Mouse (Mus musculus) myocyte (in vitro differentiated cells): Measurements from ENCODE around the gene Aldh1l1. TPM values are rescaled to one million over a fixed set of nuclear protein-coding genes. Genes with fewer than 3 reads are reported as not detected.

ENCODE experiments used
- H3K27me3 ChIP-seq: one replicate; pipeline ENCODE4 v1.6.1; 2011; ENCODE audit not compliant: control insufficient read depth, insufficient read depth, insufficient read length
- H3K36me3 ChIP-seq: one replicate; pipeline ENCODE4 v1.6.1; 2011; ENCODE audit not compliant: control insufficient read depth, insufficient read depth
- H3K4me2 ChIP-seq: one replicate; pipeline ENCODE4 v1.6.1; 2011; ENCODE audit warnings: low read depth, control low read depth
- H3K4me3 ChIP-seq: one replicate; pipeline ENCODE4 v1.5.1; 2011; ENCODE audit warnings: mild to moderate bottlenecking, control low read depth, moderate library complexity
- H3K79me2 ChIP-seq: one replicate; pipeline ENCODE4 v1.6.1; 2011; ENCODE audit not compliant: control insufficient read depth, insufficient read depth
- H3ac ChIP-seq: one replicate; pipeline ENCODE4 v1.6.1; 2011; ENCODE audit not compliant: control insufficient read depth, insufficient read length
- CEBPB ChIP-seq: IDR thresholded peaks from 2 replicates; pipeline ENCODE4 v1.6.1; 2011; ENCODE audit warnings: mild to moderate bottlenecking, moderate library complexity; ENCODE audit not compliant: poor library complexity, insufficient read depth, severe bottlenecking
- E2F4 ChIP-seq: IDR thresholded peaks from one replicate; pipeline ENCODE4 v1.6.1; 2011; ENCODE audit warnings: mild to moderate bottlenecking, control low read depth, moderate library complexity; ENCODE audit not compliant: insufficient read depth
- MAX ChIP-seq: IDR thresholded peaks from one replicate; pipeline ENCODE4 v1.6.1; 2011; ENCODE audit warnings: low read depth, mild to moderate bottlenecking, control low read depth
- MYOD1 ChIP-seq, 3 experiments: IDR thresholded peaks; one replicate each; pipeline ENCODE4 v1.6.1; 2011; ENCODE audit warnings: control low read depth in 2 of 3, low read depth in 2 of 3, mild to moderate bottlenecking in 2 of 3, moderate library complexity in 1 of 3; ENCODE audit not compliant: insufficient read length in 2 of 3, control insufficient read depth in 1 of 3
- MYOG ChIP-seq, 3 experiments: IDR thresholded peaks; one replicate each; pipeline ENCODE4 v1.6.1; 2011; ENCODE audit warnings: control low read depth in 2 of 3, low read depth in 2 of 3, mild to moderate bottlenecking in 2 of 3; ENCODE audit not compliant: insufficient read length in 2 of 3, control insufficient read depth in 1 of 3, insufficient read depth in 1 of 3
- POLR2A ChIP-seq: IDR thresholded peaks from one replicate; pipeline ENCODE4 v1.6.1; 2011; ENCODE audit warnings: low read depth, mild to moderate bottlenecking, control low read depth, moderate library complexity; ENCODE audit not compliant: insufficient read length
- POLR2AphosphoS2 ChIP-seq: IDR thresholded peaks from one replicate; pipeline ENCODE4 v1.6.1; 2011; ENCODE audit warnings: low read depth, control low read depth; ENCODE audit not compliant: insufficient read length
- REST ChIP-seq: IDR thresholded peaks from one replicate; pipeline ENCODE4 v1.6.1; 2011; ENCODE audit warnings: mild to moderate bottlenecking, control low read depth, moderate library complexity; ENCODE audit not compliant: insufficient read depth, insufficient read length
- SRF ChIP-seq: IDR thresholded peaks from one replicate; pipeline ENCODE4 v1.6.1; 2011; ENCODE audit warnings: low read depth; ENCODE audit not compliant: control insufficient read depth, insufficient read length
- TCF12 ChIP-seq: IDR thresholded peaks from one replicate; pipeline ENCODE4 v1.6.1; 2011; ENCODE audit warnings: mild to moderate bottlenecking, control low read depth; ENCODE audit not compliant: poor library complexity, insufficient read depth, severe bottlenecking
- TCF3 ChIP-seq: IDR thresholded peaks from one replicate; pipeline ENCODE4 v1.6.1; 2011; ENCODE audit warnings: low read depth, control low read depth; ENCODE audit not compliant: insufficient read length
- USF1 ChIP-seq: IDR thresholded peaks from one replicate; pipeline ENCODE4 v1.6.1; 2011; ENCODE audit warnings: low read depth, mild to moderate bottlenecking, control low read depth, moderate library complexity
- polyA plus RNA-seq: library from polyadenylated mRNA; unstranded; fragments of >200 nt; fragmentation: generic; extraction: Trizol; gene quantifications from one replicate; pipeline ENCODE4 v1.2.1, GENCODE M21; 2012; ENCODE audit warnings: missing spikeins

Gene Aldh1l1
- polyA plus RNA-seq = 1.1 TPM

DNA sequence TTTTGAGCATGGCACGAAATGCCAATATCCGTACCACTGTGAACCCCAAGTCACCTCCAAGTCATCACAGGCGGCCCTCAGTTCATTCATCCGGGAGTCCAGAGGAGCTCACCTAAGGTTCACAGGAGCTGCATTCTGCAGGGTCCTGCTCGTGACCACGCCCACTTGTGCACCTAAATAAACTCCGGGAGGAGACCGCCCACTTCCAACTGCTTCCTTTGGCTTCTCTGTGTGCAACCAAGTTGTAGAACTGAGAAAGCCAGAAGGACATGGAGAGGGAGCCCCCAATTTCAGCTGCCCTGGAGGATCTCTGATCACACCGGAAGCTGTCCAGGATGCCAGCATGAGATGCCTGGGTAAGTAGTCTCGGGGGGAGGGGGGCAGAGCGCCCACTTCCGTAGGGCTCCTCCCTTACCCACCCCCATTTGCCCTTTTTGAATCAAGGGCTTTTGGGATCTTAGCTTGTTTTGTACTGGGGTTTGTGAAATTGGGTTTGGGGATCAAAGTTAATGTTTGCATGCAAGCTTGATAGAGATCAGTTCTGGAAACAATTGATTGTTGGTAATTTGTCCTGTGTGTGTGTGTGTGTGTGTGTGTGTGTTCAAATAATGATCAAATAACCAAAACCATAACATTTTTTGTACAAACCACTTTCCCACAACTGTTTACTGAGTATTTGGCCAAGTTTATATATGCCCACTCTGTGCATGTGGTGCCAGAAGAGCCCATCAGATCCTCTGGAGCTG, at the start of gene Aldh1l1:
Gene Aldh1l1, plus strand, starts transcription at position 252 of the 746 bp plus-strand sequence.
- H3ac ChIP-seq = no peak within 1 kb of the TSS
- no peak for TF ChIP-seq E2F4
- TF ChIP-seq SRF = no peak
- TF ChIP-seq TCF3 = no peak
- TF ChIP-seq REST = no peak
- no peak for TF ChIP-seq USF1
- TF ChIP-seq TCF12 = no peak
- TF ChIP-seq POLR2AphosphoS2 = no peak
- no peak for TF ChIP-seq CEBPB
- no peak for TF ChIP-seq MYOD1 (IDR thresholded peaks at IDR 0.05; ENCODE audit: control insufficient read depth in 1 of 3, insufficient read length in 2 of 3, low read depth in 2 of 3)
- H3K27me3 ChIP-seq = peaks cover 11% of the 10 kb centered on the region
- no peaks in the 10 kb centered on the region for H3K79me2 ChIP-seq
- H3K4me3 ChIP-seq = no peak within 1 kb of the TSS
- no peaks in the 10 kb centered on the region for H3K36me3 ChIP-seq
- no peak within 1 kb of the TSS for H3K4me2 ChIP-seq

- no peak overlapping the region for H3K4me2 ChIP-seq
- H3K27me3 ChIP-seq = peaks cover 10% of the 10 kb centered on the region
- TF ChIP-seq TCF3 = no peak
- TF ChIP-seq USF1 = no peak
- TF ChIP-seq TCF12 = no peak
- TF ChIP-seq POLR2A = no peak
- no peak for TF ChIP-seq MAX
- TF ChIP-seq CEBPB = no peak
- no peak overlapping the region for H3K4me3 ChIP-seq
- H3K36me3 ChIP-seq = no peaks in the 10 kb centered on the region
- H3ac ChIP-seq = no peak overlapping the region
- no peaks in the 10 kb centered on the region for H3K79me2 ChIP-seq
These were observed 49.2 kb upstream of the Aldh1l1 start for GRCm38 (mm10) chr6:90437041-90437440.

GRCm38 (mm10) chr6:90446883-90447282, 39.3 kb upstream of the Aldh1l1 start:
- no peak for TF ChIP-seq SRF
- TF ChIP-seq CEBPB = no peak
- no peak for TF ChIP-seq POLR2AphosphoS2
- no peak for TF ChIP-seq REST
- no peak for TF ChIP-seq E2F4
- no peak for TF ChIP-seq POLR2A
- TF ChIP-seq TCF3 = no peak
- no peak for TF ChIP-seq MYOG (IDR thresholded peaks at IDR 0.05; ENCODE audit: control insufficient read depth in 1 of 3, insufficient read depth in 1 of 3, insufficient read length in 2 of 3, low read depth in 2 of 3)
- no peak for TF ChIP-seq TCF12
- TF ChIP-seq MYOD1 (IDR thresholded peaks at IDR 0.05; ENCODE audit: control insufficient read depth in 1 of 3, insufficient read length in 2 of 3, low read depth in 2 of 3) = no peak
- TF ChIP-seq USF1 = no peak
- no peak for TF ChIP-seq MAX
- no peak overlapping the region for H3ac ChIP-seq
- no peak overlapping the region for H3K4me2 ChIP-seq
- peaks cover 6% of the 10 kb centered on the region for H3K27me3 ChIP-seq
- no peaks in the 10 kb centered on the region for H3K36me3 ChIP-seq
- no peak overlapping the region for H3K4me3 ChIP-seq
- H3K79me2 ChIP-seq = no peaks in the 10 kb centered on the region

DNA sequence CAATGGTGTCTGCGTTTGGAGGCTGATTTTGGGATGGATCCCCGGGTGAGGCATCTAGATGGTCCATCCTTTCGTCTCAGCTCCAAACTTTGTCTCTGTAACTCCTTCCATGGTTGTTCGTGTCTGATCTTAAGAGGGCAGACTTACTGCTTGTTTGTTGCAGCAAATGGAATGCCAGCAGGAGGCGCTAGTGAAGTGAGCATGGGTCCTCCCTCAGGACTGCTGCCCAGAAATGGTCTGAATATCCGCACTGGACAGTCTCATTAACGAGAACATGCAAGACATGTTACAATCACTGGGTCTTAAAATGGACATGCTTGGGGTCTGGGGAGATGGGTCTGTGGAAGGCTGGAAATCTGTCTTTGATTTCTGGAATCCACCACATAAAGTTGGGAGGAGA, 36.0 kb upstream of the Aldh1l1 start:
- TF ChIP-seq POLR2AphosphoS2 (no peak), SRF (no peak)
- no peak overlapping the region for H3ac ChIP-seq
- no peaks in the 10 kb centered on the region for H3K79me2 ChIP-seq
- no peaks in the 10 kb centered on the region for H3K36me3 ChIP-seq
- peaks cover 6% of the 10 kb centered on the region for H3K27me3 ChIP-seq
- H3K4me2 ChIP-seq = no peak overlapping the region
- H3K4me3 ChIP-seq = no peak overlapping the region

DNA sequence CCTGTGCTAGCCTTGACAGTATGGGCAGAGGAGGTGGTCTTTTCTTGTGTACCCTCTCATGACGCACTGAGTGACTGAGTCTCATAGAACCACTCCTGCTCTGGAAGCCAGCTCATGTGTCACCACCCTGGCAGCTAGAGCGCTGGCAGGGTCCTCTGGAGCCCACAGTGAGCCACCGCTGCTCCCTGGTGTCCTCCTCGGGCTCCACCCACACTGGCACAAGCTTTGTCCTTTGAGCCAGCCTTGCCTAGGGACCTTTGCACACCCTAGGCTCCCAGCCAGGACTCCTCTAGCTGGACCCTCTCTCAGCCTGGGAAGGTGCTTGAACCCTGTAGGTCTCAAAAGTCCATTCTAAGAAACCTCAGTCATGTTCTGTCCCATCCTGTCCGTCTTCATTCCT, 35.5 kb upstream of the Aldh1l1 start:
- TF ChIP-seq SRF = no peak
- TF ChIP-seq TCF3 = no peak
- no peak for TF ChIP-seq MYOG (IDR thresholded peaks at IDR 0.05; ENCODE audit: control insufficient read depth in 1 of 3, insufficient read depth in 1 of 3, insufficient read length in 2 of 3, low read depth in 2 of 3)
- TF ChIP-seq E2F4 = no peak
- no peak for TF ChIP-seq REST
- no peak for TF ChIP-seq POLR2AphosphoS2
- no peak for TF ChIP-seq MYOD1 (IDR thresholded peaks at IDR 0.05; ENCODE audit: control insufficient read depth in 1 of 3, insufficient read length in 2 of 3, low read depth in 2 of 3)
- no peak for TF ChIP-seq CEBPB
- no peak for TF ChIP-seq POLR2A
- no peak for TF ChIP-seq MAX
- no peak for TF ChIP-seq USF1
- TF ChIP-seq TCF12 = no peak
- Histone ChIP-seq H3K27me3 (peaks cover 10% of the 10 kb centered on the region), H3ac (no peak overlapping the region), H3K4me3 (no peak overlapping the region), H3K79me2 (no peaks in the 10 kb centered on the region), H3K36me3 (no peaks in the 10 kb centered on the region), H3K4me2 (no peak overlapping the region)
